Mouse (Mus musculus): Measurements from ENCODE around the gene Cyp2u1.

- TF ChIP-seq TCF12 (IDR thresholded peaks at IDR 0.05; ENCODE audit: insufficient read depth, poor library complexity, severe bottlenecking) (no peak), MYOG (IDR thresholded peaks at IDR 0.05; ENCODE audit: control insufficient read depth in 1 of 3, insufficient read depth in 1 of 3, insufficient read length in 2 of 3, low read depth in 2 of 3) (no peak), CEBPB (IDR thresholded peaks at IDR 0.05; ENCODE audit: insufficient read depth, poor library complexity, severe bottlenecking) (no peak), POLR2A (IDR thresholded peaks at IDR 0.05; ENCODE audit: insufficient read length, low read depth) (peak; percentile 94), E2F4 (IDR thresholded peaks at IDR 0.05; ENCODE audit: insufficient read depth) (no peak), POLR2AphosphoS2 (IDR thresholded peaks at IDR 0.05; ENCODE audit: insufficient read length, low read depth) (peak; percentile 91), MAX (IDR thresholded peaks at IDR 0.05; ENCODE audit: low read depth) (no peak), USF1 (IDR thresholded peaks at IDR 0.05; ENCODE audit: low read depth) (no peak), SRF (IDR thresholded peaks at IDR 0.05; ENCODE audit: control insufficient read depth, insufficient read length, low read depth) (no peak), REST (IDR thresholded peaks at IDR 0.05; ENCODE audit: insufficient read depth, insufficient read length) (no peak)
Measured at GRCm38 (mm10) chr3:131271559-131272373, 31.3 kb downstream of the Cyp2u1 start, which contains the start of gene Hadh.

Measured in myocyte (in vitro differentiated cells).